Mouse (Mus musculus): Measurements from ENCODE around the gene Thap12.

Thap12 gene

DNA sequence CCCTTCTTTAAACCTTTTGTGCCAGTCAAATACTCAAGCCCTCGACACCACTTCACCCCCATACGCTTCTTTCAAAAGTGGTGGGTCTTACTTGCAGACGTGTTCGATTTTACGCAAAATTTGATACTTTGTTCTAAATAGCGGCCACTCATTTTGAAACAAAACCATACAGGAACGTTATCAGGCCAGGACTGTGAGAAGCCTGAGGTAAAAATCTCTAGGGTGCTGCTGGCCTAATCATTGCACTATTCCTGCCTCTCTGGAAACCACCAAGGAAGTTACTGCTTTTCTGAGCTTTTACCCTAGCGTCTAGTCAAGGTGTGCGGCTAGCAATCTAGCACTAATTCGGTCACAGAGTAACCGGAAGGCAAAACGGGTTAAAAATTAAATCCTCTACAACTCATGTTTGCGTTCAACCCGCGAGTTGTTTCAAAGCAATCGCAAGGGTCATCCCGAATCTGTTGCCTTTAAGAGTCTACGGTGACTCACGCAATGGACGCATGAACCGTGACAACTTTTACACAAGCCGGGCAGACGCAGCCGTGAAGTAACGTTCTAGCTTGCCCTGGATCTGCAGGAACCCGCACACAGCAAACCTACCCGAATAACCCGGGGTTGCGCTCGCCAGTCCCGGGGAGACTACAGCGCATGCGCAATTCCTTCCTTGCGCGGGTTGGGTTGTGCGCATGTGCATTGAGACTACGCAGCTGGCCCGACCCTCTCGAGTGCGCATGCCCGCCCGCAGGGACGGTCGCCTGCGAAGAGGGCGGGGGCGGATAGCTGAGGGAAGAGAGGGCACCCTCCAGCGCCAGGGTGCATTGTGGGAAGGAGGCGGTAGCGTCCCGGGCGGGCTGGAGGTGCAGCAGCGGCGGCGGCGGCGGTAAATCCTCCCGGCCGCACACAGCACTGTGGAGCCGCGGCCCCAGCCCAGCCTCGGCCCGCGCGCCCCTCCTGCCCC is at the start of gene Thap12:
Gene Thap12 (plus strand): TSS at position 821 of the 958 bp plus-strand sequence.
- DNase-seq (ENCODE audit: low spot score): peak; percentile 99

DNA sequence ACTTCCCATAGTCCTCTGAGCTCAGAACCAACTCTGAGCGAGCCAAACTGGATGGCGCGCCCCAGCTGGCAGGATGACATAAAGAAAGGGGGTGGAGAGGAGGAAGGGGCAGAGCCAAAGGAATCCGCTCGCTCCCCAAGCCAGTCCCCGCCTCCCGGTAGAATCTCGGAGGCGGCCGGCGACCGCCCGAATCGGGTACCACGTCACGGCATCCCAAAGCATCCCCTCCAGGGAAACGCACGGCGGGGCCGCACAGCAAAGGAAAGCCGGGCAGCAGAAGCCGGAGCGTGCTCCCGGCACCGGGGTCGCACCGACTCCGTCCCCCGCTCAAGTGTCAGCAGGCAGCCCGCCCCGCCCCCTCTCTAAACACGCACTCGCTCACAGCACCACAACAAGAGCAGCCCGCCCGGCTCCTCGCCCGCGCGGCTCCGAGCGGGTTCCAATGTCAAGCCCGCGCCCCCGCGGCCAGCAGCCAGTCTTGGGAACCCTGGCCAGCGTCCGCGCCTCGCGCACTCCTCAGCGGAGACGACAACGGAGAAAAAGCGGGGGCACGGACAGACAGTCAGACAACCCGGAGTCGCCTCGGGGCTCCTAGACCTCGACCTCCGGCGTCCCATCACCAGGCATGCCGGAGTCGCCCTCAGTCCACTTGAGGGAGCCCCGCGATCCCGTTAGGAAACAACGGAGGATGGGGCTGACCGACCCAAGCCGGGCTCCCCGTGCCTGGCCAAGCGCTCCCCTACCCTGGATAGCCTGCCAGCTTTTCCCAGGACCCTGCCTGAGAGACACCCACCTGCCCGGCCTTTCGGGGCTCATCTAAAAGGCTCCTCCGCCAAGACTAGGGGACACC is 47.0 kb upstream of the Thap12 start:
- DNase-seq (ENCODE audit: low spot score): peak; percentile 86

DNA sequence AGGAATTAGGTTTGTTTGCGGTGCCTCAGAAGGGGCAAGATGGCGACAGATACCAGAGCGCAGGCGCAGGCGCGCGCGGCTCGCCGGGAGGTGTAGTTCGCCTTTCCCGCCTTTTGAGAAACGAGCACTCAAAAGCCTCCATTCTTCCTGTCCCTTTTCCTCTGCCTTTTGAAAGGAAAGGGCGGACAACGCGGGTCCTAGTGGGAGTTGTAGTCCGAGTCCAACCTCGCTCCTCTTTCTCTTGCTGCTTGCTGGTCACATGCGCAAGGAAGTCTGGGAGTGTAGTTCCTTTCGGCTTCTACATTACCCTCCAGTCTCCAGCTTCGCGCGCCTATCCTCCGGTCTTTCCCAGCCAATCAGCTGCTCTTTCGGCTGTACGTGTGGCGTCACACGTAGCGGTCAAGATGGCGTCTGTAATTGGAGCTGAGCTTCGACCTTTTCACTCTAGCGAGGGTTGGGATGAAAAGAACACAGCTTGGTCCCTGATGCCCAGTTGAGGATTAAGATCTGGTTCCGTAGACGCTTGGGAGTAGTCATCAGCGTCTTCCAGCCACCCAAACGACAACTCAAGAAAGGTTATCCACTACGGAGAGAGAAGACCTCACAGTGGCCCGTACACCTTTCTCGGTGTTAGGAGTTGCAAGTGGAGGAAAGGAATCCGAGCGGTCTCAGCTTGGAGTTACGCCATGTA is 46.2 kb upstream of the Thap12 start, which contains the start of gene Emsy:
Gene Emsy (minus strand): TSS at position 253 of the 691 bp plus-strand sequence.
- peak; percentile 90 for DNase-seq (ENCODE audit: low spot score)

DNA sequence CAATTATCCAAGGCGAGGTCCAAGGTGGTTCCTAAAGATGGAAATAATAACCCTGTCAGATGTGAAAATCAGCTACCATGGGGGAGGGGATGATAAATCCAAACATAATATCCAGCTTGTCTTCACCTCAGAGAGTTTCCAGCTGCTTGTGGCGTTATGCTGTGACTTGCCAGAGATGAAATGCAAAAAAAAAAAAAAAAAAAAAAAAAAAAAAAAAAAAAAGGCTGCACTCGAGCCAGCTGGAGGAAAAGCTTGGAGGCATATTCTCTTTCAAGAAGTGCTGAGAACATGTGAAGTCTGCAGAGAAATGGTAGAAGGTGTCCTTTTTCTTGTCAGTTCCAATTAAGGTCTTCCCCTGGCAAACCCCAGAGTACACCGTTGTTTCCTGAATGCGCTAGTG is 37.7 kb upstream of the Thap12 start:
- DNase-seq (ENCODE audit: low spot score): no peak

DNA sequence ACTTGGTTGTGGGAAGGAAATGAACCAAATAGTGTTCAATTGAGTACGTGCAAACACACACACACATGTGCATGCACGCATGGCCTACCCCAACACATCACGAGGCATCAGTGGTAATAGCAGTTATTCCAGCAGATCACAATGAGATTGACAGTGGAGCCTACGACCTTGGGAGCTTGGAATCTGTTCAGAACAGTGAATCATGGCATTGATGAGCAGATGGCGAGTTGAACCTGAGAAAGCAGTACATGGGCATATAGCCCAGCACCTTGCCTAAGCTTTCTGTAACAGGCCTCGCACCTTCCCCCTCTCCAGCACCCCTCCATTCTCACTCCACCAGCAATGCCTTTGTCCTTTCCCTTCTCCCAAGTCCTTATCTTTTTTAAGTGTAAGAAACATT is 37.2 kb upstream of the Thap12 start:
- no peak for DNase-seq (ENCODE audit: low spot score)

DNA sequence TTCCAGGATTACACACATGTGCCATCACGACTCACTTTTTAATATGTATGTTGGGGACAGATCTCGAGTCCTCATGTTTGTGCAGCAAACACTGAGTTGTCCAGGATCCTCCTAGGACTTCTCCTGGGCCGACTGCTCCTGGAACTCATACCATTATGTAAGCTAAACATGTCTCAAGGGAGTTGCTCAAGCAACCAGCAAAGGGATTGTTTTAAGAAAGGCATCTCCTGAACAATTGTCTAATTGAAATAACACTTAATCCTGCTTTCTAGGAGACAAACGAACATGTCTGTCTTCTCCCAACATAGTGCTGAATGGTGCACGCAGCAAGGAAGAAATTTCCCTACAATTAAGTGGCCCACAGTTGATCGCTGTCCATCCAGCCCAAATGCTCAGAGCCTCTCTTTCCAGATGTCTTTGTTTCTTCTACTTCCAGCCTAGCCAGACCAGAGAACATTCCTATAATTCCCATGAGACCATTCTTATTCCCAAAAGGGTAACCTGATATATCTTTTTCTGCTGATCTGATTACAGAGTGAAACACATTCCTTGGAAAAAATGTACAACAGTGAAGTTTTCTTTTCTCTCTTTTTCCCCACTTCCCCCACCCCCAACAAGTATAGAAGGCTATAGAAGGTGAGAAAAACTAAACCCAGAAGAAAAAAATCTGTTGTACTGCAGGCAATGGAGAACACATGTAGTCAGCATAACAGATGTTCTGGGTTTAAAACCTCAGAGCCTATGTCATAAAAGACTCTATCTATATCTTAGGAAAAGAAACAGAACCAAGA is 34.8 kb upstream of the Thap12 start:
- DNase-seq (ENCODE audit: low spot score): no peak

DNA sequence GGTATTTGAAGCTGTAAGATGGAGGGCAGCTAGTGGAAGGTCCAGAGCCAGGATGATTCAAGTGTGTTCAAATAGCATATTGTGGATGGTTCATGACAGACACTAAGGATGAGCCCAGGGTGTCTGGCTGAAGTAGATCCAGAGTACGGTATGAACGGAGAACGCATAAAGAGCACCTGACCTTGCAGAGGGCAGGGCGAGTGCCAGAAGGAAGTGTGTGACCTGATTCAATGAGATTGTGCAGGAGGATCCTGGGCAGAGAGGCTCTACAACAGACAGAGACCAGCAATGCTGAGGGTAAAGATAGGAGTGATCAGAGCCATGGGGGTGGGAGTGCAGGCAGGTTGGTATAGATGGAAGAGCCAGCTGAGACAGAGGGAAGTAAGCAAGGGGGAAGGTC is 32.1 kb upstream of the Thap12 start:
- no peak for DNase-seq (ENCODE audit: low spot score)

DNA sequence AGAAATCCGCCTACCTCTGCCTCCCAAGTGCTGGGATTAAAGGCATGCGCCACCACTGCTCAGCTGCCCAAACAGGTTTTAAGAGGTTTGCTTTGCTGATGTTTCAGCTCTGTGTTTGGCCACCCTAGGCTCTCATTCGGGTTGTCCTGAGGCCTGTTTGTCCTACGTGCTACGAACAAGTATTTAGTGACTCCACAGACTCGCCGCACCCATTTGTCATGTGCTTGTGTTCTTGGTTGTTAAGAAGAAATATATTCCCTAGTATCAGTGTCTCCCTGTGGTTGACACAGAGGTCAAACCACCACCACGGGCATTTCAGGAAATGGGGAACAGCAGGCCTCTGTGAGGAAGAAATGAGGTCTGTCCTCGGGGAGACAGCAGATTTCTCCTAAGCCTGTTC is 31.5 kb upstream of the Thap12 start:
- no peak for DNase-seq (ENCODE audit: low spot score)

DNA sequence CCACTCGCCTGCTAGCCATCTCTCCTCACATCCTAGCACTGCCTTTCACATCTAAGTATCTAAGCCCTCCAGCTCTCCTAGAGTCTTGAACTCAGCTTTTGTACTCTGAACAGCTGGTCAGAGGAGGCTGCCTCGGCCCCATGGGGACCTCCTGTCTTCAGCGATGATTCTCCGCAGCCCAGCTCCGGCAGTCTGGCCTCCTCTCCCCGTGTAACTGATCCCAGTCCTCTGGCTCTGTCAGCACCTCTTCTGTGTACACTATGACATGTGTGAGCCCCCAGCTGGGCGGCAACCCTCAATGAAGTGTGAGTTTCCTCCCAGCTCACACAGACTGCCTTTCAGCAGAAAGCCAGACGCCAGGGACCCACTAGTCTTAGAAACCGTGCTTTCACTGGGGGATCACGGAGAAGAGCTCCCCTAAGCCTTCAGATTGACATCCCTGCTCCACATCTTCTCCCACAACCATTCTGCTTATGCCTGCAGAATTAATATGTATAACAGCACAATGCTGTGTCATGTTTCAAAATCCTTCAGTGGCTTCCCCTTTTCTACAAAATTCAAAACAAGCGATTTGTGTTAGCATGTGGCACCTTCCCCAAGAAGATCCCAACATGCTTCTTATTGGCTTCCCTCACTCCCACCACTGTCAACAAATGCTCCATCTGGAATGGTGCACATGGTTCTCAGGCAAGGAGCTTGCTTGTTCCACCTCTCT is 30.5 kb upstream of the Thap12 start:
- DNase-seq (ENCODE audit: low spot score): peak; percentile 48

DNA sequence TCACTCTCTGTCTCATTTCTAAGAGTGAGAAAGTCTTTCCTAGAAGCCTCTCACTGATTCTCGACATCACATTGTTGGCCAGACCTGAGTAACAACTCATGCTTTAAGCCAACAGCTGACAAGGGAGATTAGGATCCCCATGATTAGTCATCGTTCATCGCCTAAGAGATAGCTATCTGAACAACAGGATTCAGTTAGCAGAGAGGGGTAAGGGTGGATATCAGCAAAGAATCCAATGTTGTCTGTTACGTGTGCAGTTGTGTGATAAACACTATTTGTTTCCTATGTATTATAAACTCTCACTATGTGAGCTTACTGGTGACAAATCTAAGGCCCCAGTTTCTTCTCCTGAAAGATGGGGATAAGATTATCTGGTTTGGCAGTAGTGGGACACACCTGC is 28.6 kb upstream of the Thap12 start:
- DNase-seq (ENCODE audit: low spot score): no peak

DNA sequence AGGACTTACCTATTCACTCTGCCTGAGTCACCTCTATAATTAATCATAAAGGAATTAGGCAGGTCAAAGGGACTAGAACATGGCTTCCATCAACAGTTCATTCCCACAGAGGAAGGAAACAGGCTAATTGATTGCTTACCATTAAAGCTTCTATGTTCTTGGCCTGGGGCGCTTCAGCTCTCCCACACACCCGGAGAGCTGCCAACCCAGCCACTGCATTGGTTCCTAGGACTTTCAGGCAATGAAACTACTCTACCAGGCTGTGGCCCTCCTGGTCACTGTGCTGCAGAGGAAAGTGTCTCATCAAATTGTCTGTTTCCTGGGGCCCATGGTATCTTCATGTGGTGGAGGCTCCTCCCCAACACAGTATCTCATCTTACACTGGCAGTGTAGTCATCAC is 25.4 kb upstream of the Thap12 start:
- DNase-seq (ENCODE audit: low spot score): no peak

DNA sequence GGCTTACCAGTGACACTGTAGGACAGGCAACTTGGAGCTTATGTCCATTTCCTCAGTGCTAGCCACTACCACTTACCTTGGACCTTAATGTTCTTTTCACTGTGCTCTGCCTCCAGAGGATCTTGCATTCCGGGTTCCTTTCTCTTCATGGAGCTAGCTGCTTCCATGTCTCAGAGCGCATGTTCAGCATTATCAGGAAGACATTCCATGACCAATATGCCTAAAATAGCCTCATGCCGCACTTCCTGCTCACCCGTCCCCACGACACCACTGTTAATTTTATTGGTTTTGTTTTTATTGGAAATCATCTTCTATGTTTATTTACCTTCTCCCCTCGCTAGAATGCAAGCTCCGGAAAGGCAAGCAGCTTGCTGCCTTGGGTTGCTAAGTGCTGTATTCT is 24.5 kb upstream of the Thap12 start:
- DNase-seq (ENCODE audit: low spot score): no peak

DNA sequence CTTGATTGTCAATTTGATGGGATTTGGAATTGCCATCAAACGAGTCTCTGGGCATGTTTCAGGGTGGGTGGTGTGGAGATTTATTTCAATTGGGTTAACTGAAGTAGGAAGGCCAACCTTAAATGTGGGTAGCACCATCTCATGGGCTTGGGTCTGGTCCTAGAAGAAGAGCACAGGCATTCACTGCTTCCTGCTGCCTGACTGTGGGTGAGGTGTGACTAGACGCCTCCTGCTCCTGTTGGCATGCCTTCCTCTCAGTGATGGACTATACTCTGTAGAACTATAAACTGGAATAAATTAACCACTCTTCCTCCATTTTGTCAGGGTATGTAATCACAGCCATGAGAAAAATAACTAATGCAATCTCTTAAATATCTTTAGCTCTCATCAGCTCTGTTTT is 22.2 kb upstream of the Thap12 start:
- no peak for DNase-seq (ENCODE audit: low spot score)

DNA sequence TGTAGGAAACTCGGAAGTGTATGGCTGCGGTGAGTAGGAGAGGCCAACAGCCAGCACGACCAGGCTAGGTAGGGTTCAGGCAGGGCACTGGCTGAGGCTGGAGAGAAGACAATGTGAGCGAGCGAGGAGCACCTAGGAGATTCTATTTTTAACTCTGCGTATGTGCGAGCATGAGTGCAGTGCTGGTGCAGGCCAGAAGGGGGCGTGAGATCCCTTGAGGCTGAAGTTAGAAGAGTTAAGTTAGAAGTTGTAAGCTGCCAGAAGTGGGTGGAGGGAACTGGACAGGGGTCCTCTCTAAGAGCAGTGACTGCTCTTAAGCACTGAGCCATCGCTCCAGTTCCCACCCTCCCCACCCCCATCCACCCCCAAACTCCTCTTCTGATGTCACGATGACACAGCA is 20.1 kb upstream of the Thap12 start:
- DNase-seq (ENCODE audit: low spot score): no peak

DNA sequence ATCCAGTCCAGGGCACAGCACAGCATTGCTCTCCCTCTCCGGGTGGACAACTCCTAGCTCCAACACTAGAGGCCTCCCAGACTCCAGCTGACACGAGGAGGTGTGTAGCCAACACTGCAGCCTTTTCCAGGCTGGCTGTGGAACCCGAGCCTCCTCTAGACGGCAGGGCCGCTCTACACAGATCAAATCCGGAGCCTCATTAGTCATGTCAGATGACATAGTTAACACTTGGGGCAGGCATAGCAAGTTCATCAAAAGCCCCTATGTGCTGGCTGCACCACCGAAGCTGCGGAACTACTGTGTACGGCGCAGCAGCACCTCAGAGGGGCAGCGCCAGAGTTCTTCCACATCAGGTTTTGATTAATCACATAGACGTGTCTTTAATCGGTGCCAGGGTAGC is 17.0 kb upstream of the Thap12 start:
- peak; percentile 53 for DNase-seq (ENCODE audit: low spot score)

DNA sequence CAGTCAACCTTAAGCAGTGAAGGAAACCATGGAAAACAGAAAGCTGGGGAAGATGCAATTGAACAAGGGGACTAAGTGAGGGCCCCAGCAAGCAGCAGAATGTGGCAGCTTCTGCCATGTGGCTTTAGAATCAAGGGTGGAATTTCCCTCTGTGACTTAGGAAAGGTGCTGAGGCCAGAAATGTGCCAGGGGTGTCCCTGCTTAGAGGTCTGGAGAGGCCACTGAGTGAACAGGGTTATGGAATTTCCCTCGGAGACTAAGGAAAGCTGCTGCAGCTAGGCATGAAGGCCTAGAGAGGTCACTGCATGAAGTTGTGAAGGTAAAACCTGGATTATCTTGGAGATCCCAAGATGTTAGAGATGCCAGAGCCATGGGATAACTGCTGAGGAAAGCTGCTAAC is 12.8 kb upstream of the Thap12 start:
- DNase-seq (ENCODE audit: low spot score): no peak

DNA sequence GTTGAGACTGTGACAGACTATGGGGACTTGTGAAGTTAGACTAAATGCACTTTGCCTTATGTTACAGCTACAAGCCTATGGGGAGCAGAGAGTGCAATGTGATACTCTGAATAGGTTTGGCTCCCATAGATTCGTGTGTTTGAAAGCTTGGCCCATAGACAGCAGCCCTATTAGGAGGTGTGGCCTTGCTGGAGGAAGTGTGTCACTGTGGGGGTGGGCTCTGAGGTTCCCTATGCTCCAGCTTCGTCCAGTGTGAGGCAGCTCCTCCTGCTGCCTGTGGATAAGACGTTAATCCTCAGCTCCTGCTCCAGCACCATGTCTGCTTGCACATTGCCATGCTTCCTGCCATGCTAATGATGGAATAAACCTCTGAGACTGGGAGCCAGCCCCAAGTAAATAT is 12.1 kb upstream of the Thap12 start:
- no peak for DNase-seq (ENCODE audit: low spot score)

DNA sequence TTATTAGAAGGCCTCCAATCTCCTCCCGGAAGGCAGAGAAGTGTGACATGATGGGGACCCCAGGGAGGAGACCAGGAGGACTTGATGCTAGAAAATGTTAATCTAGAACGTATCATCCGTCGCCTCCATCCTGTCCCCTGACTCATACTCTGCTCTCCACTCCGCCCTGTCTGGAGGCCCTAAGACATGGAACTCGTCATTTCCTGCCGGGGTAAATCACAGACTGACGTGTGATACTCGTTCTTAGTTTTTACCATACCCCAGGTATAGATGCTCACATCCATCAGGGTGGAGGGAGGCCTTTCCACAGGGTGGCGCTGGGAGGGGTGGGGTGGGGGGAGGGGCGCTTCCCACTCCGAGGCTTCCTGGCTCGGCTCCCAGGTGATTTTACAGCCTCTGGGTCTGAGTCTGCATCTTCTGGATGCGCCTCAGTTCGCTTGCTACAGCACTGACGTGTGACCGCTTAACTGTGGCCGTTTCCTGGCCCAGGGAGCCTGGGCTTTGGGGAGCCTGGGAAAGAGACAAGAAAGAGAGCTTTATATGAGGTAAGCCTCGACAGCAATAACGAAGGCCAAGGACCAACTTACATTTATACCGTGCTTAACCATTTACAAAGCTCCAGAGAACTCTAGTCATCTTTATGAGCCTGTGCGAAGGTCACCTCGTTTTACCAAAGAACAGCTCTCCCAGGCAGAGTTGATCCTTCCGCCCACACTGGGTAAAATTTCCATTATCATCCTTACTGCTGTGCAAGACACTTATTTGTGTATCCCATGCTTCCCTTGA is 9.9 kb upstream of the Thap12 start:
- DNase-seq (ENCODE audit: low spot score): peak; percentile 56

DNA sequence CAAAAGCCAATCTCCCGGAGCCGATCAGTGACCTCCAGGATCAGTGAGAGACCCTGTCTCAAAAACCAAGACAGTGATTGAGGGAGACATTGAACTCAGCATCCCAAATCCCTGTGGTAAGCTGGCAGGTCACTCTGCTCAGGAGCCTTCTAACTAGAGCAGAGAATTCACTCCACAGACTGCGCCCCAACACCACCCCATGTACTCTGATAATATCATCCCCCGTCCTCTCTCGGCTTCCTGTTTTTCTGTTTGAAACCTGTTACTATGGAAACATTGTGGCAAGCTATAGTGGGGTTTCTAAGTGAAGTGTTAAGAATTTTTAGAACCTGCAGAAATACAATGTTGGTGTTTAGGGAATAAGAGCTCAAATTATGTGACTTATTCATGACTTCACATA is 8.9 kb upstream of the Thap12 start:
- no peak for DNase-seq (ENCODE audit: low spot score)

DNA sequence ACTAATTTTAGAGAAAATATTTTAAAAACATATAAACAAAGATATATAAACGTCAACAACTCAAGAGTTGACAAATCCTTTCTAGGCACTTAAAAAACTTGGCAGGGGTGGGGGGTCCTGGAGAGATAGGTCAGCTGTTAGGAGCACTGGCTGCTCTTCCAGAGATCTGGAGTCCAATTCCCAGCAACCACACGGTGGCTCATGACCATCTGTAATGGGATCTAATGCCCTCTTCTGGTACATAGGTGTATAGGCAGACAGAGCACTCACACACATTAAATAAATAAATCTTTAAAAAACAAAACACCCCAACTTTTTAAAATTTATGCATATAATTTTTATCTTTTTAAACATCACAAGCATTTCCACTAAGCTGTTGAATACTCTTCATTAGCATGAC is 5.4 kb upstream of the Thap12 start:
- DNase-seq (ENCODE audit: low spot score): no peak
